Mouse (Mus musculus) layer of hippocampus, adult 8-10 months (tissue): ENCODE measurements around the gene Cryzl1. TPM values are rescaled to one million over a fixed set of nuclear protein-coding genes. Genes with fewer than 3 reads are reported as not detected.
A peak's percentile ranks its signal among the peaks of the same experiment; 100 is the strongest.

Experiments
- DNase-seq, 2 experiments: peaks; one replicate each; pipeline ENCODE4 v3.0.0; 2022; ENCODE audit warnings: low spot score in 2 of 2
- total RNA-seq, 4 experiments: library from RNA; stranded (reverse); gene quantifications; 2 replicates each; pipeline ENCODE4 v1.2.4; 2022

The Cryzl1 gene
- total RNA-seq, 4 experiments from 2014 or later = 106 to 131 (median 119) TPM

DNA sequence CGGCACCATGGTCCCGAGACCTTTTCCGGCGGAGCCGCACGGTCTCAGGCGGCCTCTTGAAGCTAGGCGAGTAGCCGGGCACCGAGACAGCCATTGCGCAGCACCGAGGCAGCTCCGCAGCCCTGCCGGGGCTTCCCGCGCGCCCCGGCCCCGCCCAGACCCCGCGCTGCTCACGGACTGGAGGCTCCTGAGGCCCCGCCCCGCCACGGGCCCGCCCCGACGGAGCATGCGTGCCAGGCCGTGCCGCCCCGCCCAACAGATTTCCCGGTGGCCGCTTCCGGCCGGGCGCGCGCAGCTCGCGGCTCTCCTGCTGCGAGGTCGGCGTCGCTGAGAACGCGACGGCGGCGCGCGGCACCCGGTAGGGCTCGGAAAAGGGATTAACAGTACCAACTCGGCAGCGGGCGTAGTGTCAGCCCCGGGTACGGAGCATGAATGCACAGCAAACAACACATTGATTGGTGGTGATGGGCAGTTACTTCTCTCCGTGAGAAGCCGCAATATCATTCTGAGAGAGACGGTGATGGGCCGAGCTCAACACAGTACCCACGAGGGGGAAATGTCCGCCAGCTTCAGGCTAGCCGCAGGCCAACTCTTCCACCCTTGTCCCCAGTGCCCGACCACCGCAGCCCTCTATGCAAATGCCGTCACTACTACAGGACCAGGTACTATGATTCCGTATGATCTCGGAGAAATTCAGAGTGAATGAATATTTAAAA is 40.0 kb downstream of the Cryzl1 start, which contains the start of gene Donson:
TSS of gene Donson (minus strand) at position 152 of the 716 bp plus-strand sequence.
- peak; percentile 79 to 86 for DNase-seq

DNA sequence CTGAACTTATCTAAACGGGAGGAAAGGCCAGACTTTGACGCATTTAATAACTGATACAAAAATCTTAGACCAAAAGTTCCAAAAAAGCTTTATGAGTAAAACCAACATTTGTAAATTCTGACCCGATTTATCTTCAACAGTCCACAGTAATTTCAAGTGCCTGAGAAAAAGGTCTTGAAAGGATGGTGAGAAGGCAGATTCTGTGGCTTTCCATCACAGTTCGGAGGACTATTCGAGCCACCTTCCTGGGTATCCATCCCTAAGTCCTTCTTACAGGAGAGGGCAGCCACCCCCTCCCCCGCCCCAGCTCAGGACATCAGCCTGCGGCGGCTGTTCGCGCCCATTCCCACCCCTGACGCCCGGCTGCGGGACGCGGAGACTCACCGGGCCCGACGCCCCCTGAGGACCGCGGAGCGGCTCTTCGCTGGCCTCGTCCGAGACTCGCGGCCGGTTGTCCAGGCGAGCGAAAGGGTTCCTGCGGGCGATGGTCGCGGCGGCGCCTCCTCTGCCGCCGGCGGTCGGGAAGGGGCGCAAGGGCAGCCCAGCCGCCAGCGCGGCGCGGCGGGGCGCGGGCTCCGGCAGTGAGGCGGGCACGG is 40.7 kb downstream of the Cryzl1 start:
- DNase-seq = no peak

DNA sequence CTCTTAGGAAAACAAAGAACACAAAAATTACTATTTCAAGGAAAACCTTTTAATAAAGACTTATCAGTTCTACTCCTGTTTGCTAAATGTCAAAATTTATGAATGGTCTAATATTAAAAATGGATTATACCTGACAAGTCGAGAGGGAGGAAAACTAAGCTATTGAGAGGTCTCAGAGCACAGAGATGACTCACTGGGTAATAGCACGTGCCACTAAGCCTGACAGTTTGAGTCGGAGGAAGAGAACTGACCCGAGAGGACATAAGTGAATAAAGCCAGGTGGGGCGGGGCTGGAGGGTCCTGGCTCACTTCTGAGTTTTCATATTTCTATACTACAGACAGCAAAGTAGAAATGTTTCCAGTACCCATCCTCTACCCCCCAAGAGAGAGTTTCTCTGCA is 42.4 kb downstream of the Cryzl1 start:
- DNase-seq = no peak

DNA sequence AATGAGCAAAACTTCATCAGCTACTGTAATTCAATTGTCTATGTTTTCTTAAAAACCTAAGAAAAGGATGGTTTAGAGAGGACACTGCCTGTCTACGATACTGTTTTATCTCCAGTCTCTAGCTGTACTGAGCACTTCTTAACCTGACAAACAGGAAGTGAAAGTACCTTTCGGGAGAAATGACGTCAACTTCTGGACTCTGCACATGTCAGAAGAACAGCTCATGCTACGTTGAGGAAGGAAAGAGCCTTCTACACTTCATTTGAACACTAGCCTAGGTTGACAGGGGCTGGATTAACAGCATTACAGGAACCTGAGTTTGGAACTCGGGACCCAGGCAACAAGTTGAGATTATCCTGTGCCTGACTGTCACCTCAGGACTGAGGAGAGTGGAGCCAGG is 43.2 kb downstream of the Cryzl1 start:
- DNase-seq = no peak

DNA sequence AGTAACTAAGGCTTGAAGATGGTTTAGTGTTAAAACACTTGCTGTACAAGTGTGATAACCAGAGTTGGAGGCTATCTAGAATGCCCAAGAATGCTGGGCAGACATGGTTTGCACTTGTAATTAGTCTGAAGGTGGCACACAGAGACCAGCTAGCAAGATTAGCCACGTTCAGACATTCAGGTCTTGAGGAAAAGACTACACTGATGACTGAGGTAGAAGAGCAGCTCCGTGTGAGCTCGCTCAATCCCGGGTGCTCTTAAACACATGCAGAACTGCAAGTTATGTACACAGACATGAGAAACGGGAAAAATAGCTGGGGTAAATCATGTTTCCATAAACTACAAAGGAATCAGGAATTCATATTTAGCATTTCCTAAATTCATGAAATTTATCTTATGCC is 48.1 kb downstream of the Cryzl1 start:
- no peak for DNase-seq

DNA sequence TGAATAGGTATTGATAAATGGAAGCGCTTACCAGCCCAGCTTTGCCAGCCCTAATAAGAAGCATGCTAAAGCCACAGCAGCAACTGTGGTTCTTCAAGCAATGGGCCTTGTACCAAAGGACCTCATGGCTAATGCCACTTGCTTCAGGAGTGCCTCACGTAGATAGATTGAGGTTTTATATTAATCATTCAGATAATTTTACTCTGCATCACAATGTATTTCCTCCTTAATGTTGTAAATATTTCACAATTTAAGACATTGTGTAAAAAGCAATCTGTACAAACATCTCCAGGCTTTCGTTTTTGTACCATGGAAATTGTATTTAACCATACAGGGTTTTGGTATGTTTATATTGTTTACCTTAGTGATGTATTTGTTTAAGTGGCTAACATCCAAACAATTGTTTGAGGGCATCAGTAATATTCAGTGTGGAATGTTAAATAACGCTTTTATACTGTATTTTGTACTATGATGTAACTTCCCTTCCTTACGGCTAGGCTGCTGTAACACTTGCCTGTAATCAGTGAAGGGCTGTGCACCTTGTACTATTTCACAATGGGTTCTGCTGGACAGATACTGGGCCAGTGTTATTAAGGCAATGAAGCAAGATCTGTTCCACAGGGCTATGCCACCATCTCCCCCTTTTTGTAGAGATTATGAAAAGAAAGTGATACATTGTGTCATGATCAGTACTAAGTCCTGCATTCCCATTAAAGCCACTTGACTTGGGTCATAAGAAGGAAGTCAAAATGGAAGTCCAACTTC is 50.4 kb downstream of the Cryzl1 start:
- DNase-seq = no peak

DNA sequence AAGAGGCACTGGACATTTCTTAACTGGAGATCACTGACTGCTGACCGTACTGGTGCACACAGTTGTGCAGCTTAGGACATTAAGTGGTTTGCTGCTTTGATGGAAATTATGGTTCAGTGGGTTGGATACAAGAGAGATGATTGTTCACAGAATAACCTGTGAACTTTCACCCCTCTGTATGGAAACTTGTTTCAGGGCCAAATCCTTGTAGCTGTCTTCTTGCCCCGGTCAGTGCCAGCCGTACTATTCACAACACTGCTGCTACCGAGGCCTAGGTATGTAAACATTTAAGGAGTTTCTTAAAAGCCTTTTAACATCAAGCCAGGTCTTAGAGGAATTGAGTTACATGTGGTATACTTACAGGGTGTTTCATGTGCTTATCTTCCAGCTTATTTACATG is 54.3 kb downstream of the Cryzl1 start:
- no peak for DNase-seq

DNA sequence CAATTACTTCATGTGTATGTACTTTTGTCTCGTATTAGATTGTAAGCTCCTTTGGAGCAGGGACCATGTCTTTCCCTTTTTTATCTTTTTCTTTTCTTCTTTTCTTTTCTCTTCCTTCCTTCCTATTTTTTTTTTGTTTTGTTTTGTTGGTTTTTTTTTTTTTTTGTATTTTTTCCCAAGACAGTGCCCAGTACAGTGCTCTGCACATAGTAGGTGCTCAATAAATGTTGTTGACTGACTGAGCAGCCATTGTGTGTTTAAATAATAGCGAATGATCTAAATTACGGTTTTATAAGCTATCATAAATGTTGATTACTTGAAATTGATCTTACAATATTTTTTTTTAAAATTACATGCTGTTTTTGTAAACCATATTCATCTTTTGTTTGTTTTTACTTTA is 65.0 kb downstream of the Cryzl1 start:
- DNase-seq = no peak

DNA sequence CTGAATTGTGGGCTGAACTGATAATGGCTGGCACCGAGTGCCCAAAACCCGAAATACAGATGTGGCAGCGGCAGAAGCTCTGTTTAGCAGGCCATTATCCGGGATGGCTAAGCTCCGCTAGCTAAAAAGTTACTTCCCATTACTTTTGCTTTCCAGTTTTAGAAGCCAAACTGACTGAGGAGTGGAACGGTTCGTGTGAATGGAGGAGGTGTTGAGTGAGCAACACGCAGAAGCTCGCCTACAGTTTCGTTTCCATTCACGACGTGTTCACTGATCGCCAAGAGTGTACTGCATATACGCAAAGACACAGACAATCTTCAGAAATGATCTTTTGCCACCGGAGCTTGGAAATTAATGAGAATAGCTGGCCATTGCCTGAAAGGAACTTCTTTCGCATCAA is 66.4 kb downstream of the Cryzl1 start:
- DNase-seq = no peak

DNA sequence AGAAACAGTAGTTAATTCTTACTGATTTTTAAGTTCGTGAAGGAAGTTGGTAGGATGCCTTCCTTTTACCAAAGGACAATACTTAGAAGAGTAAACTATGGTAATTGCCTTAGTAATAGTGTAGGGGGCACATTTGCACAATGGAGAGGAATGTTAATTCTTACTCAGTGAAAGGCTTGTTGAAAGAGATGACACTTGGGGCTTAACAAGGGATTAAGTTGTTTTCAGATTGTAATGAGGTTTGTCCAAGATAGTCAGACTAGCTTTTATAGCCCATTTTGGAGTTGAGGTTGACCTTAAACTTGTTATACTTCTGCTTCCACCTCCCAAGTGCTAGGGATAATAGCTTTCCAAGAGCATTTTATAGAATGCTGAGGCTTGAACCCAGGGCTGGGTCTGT is 67.4 kb downstream of the Cryzl1 start:
- DNase-seq = no peak

DNA sequence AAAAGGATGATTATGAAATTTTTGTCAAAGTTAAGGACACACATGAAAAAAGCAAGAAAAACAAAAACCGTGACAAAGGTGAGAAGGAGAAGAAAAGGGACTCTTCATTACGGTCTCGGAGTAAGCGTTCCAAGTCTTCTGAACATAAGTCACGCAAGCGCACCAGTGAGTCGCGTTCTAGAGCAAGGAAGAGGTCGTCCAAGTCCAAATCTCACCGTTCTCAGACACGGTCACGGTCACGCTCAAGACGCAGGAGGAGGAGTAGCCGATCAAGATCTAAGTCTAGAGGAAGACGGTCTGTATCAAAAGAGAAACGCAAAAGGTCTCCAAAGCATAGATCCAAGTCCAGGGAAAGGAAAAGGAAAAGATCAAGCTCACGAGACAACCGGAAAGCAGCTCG is 69.0 kb downstream of the Cryzl1 start:
- DNase-seq = no peak

DNA sequence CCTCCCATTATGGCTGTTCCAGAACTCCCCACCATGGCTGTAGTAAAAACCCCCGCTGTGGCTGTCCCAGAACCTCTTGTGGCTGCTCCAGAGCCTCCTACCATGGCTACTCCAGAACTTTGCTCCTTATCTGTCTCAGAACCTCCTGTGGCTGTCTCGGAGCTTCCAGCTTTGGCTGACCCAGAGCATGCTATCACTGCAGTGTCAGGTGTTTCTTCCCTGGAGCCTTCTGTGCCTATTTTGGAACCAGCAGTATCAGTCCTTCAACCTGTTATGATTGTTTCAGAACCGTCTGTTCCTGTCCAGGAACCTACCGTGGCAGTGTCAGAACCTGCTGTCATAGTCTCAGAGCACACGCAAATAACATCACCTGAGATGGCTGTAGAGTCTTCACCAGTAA is 70.3 kb downstream of the Cryzl1 start:
- no peak for DNase-seq

DNA sequence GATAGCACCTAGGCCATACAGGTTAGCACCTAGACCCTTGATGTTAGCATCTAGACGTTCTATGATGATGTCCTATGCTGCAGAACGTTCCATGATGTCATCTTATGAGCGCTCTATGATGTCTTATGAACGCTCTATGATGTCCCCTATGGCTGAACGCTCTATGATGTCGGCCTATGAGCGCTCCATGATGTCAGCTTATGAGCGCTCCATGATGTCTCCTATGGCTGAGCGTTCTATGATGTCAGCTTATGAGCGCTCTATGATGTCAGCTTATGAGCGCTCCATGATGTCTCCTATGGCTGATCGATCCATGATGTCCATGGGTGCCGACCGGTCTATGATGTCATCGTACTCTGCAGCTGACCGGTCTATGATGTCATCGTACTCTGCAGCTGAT is 71.5 kb downstream of the Cryzl1 start:
- DNase-seq = no peak

DNA sequence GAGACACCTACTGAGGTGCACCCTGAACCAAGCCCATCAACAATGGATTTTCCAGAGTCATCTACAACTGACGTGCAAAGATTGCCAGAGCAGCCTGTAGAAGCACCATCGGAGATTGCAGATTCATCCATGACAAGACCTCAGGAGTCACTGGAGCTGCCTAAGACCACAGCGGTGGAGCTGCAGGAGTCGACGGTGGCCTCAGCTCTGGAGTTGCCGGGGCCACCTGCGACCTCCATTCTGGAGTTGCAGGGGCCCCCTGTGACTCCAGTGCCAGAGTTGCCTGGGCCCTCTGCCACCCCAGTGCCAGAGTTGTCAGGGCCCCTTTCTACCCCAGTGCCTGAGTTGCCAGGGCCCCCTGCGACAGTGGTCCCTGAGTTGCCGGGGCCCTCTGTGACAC is 73.5 kb downstream of the Cryzl1 start:
- no peak for DNase-seq

DNA sequence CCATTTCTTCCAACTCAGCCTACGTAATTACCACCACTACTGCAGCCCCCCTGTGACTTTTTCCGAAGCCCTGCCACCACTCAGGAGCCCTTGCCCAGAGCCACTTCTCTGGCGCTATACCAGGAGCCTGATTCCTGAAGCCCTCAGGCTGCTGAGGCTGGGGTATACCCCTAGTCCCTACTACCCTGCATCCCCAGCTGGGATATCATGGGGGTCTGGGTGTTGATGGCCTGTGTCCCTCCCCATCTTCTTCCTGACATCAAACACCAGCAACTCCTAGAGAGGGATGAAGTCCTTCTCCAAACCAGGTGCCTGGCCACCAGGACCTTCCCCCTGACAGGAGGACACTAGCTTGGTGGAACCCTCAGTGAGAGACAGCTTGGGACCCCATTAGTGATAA is 76.6 kb downstream of the Cryzl1 start:
- no peak for DNase-seq

DNA sequence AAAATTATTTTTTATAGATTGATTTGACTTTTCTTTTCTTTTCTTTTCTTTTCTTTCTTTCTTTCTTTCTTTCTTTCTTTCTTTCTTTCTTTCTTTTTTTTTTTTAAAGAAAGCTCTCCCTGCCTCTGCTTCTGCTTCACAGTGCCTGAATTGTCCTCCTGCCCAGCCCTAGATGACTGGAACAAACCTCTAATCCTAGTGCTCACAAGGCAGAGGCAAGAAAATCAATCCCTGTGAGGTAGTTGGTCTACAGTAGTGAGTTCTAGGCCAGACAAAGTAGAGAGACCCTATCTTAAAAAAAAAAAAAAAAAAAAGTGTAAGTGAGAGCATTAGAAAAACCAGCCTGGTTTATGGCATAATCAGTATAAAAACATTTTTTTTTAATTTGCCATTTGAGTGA is 79.0 kb downstream of the Cryzl1 start:
- DNase-seq = no peak

DNA sequence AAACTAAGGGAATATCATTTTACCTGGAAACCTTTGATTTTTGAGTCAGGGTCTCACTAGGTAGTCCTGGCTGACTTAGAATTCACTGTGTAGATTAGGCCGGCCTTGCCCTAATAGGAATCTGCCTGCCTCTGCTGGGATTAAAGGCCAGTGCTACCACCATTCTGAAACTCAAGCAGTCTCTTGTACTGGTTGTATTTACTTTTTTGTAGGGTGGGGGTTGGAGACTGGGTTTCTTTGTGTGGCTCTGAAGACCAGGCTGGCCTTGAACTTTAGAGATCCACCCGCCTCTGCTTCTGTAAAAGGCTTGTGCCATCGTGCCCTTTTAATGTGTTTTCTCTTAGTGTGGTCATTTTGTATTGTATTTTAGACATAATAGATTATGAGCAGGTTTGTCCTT is 79.5 kb downstream of the Cryzl1 start:
- no peak for DNase-seq

DNA sequence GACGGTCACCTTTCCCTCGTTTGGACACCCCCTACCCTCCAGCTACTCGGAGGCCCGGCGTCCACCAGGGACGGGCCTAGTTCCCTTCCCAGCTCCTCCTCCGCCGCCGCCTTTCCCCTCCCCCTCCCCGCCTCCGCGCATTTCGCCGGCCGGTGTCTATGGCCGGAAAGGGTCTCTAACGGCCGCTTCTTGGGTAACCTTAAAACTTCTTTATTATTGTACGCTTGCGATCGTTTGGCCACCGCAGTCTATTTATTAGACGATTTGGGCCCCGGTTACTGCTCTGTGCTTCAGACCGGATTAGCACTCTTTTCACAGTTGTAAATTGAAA is 80.6 kb downstream of the Cryzl1 start:
- peak; percentile 45 to 63 for DNase-seq

DNA sequence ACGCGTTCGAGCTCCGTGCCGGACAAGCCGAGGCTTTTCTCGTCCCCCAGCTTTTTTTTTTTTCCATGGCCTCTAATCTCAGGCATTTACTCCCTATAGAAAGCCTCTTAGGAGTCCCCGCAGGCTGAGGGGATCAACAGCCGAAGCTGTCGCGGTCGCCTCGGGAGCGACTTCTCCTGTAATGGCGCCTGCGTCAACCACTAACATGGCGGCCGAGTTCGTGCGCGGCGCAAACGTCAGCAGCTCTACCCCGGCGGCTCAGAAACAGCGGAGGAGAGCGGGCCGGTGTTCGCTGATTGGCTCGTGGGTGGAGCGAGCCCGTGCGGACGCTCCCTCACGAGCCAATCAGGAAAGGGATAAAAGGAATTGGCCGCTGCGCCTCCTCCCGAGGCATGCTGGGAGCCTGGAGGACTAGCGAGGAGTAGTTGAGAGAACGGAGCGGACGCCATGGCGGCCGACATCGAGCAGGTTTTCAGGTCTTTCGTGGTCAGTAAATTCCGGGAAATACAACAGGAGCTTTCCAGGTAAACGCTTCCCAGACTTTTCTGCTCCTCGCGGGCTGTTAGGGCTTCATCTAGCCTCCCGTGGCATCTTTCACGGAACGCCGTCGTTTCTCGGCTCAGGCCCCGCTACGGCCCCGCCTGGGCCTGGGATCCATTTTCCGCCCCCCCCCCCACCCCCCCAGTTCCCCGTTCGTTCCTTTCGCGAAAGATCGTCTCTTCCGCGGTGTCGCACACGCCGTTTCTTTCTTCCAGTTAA is 81.1 kb downstream of the Cryzl1 start, which contains the start of gene Son:
TSS of gene Son (plus strand) at position 46 of the 759 bp plus-strand sequence.
- peak; percentile 97 for DNase-seq

DNA sequence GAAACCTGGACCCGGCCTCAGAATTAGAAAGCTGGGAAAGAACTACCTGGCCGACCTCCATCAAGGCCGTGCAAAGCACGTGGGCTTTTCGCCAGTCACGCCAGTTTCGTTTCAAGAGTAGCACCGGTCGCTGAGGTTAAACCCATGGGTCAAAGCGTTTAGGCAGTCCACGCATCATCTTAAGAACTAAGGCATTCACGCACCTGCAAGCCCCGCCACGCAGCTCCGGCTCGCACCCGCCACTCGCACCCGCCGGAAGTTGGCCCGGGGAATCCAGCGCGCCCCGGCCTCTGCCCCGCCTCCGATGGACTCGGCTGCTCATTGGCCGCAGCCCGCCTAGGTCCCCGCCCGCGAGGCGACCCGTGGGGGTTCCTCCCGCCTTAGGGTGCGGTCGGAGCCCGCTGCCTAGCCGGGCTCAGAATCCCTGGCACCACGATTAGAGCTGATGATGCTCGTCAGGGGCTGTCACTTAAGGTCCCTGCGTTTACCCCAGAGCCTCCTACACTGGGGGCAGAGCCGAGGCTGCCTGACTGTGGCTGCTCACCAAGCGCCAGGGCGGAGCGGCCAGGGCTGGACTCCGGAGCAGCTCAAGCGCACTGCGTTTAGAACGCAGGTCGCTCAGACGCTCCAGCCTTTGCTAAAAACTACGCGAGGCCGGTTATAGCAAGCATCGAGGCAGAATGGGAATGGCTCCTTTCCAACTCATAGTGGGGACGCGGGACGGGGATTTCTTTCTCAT is 81.9 kb downstream of the Cryzl1 start, which contains the start of gene Gart:
TSS of gene Gart (minus strand) at position 272 of the 739 bp plus-strand sequence.
- peak; percentile 89 to 90 for DNase-seq

DNA sequence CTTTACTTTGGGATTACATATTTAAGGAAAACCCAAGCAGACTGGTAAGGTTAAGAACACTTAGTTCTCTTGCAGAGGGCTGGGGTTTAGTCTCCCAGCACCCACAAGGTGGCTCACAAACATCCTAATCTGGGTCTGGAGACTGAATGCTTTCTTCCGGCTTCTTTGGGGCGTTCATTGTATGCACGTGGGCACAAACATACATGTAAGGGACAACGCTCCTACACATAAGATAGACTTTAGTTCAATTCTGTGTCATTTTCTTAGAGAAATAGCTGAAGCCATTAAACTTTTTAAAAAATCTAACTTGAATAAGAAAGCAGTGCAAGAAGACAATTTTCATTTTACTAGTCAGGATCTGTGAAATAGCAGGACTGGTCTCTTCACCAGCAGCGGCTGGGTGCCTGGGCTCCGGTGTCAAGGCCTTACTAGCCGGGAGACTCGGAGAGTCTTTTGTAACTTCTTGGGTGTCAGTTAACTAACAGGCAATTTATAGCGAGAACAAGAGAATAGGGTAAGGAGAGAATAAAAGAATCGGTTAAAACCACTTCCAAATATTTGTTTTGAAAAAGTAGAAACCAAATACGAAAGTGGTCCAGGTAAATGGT is 82.7 kb downstream of the Cryzl1 start:
- no peak for DNase-seq
